Mouse (Mus musculus): ENCODE results near the gene Agbl4.

The Agbl4 gene

DNA sequence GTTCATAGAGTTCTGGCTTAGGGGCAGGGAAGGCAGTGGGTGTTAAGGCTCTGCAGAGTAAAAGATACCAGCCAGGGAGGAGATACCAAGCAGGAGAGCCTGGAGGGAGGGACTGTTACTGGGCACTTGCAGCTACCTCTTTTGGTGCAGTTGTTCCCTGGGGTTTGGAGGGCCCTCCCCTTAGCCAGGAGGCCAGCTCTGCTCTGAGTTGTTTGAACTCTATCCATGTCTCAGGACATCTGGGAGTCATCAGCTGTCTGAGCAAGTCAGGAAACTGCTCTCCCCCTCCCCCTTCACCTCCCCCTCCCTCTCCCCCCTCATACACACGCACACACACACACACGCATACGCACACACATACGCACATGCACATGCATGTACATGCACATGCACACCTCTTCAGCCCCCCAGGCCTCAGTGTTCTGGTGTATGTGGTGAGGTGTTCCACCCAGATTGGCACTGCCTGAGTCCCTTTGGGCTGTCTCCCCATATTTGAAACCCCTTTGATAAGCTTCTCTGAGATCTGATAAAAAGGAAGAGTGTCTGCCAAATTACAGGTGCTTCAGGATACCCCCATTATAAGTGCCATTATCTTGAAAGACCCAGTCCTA, 1089.9 kb downstream of the Agbl4 start:
- no peak for DNase-seq (ENCODE audit: low read depth, low spot score)

DNA sequence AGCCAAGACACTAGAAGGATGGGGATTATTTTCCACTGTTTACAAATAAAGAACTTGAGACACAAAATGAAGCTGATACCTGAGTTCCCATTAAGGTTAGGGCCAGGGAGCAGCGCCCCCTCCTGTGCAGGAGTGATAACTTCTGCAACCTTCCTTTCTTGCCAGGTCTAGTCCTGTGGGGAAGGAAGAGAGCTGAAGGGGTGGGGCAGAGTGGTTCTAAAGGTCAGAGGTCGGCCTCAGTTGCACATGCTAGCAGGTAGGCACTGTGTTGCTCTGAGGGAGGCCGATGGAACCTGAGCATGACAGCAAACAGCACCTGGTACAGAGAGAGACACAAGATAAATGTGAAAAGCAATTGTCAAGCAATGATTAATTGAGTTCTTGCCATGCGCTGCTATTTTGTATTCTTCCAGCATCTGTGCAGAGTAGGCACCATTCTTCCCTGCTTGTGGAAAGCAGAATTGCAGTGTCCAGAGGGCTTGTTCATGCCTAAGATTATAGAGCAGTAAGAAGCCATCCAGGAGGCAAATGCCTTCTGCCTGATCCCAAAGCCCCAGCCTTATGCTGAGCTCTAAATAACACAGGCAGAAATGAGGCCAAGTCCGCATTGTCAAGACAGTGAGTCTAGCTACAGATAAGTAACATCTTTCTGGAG, 1096.4 kb downstream of the Agbl4 start:
- no peak for DNase-seq (ENCODE audit: low read depth, low spot score)

DNA sequence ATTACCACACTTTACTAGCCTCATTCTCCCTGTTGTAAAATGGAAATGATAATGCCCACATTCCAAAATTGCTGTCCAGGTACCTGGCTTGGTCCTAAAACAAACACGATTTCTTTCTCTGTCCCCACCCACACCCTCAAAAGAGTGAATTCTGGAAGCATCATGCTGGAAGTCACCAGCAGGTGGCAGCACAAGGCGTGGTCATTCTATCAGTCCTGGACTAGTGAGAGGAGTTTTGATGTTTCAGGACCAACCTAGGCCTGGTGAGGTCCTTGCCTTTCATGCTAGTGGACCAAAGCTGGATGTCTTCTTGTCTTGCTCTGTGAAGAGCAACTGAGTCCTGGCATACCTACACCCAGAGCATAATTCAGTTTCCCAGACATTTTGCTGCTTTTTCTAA, 1098.5 kb downstream of the Agbl4 start:
- DNase-seq (ENCODE audit: low read depth, low spot score): peak; percentile 53

DNA sequence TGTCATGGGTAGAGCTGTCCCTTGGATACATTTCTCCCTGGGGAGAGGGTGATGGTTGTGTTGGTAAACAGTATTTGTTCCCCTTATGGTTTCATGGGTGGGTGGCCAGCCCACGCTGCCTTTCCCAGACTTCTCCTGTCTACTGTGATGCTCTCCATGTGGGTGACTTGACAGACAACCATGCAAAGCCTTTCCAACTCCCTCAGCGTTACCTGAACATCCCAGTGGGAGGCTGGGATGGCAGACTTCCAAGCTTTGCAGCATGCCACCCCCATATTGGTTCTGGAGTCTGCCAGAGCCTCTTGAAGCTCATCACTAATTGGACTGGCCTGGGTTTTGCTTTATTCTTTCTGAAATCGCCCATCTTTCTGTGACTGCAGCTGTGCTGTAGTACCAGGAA, 1101.3 kb downstream of the Agbl4 start:
- no peak for DNase-seq (ENCODE audit: low read depth, low spot score)

DNA sequence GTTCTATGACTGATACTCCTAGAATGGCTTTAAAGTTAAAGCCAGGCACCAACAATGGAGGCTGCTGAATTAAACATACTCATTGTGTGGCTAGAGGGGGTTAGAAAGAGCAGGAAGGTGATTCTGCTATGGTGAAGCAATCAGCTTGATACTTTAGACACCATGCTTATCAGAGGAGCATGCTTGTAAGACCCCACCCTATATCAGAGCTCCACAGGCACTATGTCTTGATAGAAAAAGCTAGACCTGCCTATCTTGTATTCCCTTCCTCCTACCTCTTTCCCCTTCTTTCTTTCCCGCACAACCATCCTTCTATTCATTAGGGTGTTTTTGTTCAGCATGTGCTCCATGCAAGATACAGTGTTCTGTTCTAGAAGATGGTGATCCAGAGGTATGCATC, 1104.0 kb downstream of the Agbl4 start:
- DNase-seq (ENCODE audit: low read depth, low spot score): no peak

DNA sequence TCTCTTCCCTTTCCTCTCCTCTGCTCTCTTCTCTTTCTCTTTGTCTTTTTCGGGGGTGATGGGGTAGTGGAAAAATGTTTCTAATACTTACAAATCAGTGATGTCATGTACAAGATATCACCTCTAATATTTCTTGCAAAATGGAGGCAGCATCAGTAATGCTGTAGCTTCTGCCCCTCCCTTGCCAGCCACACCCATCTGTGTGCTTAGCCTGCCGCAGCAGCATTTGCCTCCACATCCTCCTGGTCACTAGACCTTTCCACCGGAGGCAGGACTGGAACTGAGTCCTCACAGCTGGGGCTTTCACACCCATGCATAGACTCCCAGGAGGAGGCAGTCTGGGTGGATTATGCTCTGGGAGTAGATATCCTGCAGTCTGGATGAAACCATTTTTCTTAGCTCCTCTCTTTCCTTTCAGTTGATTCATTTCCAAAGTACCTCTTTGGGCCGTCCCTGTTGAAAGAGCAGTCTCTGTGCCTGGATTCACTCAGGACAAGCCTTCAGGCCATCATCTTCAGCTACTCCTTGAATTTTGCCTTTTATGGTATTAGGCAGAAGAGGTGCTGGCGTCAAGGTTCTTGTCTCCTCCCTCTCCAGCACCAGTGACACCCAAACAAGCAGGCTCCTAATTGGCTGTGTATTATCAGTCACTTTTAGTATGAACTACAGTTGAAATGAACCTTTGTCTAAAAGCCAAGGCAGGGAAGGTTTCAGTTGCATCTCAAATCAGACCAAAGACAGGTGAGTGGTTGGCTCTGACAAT, 1105.7 kb downstream of the Agbl4 start:
- no peak for DNase-seq (ENCODE audit: low read depth, low spot score)

DNA sequence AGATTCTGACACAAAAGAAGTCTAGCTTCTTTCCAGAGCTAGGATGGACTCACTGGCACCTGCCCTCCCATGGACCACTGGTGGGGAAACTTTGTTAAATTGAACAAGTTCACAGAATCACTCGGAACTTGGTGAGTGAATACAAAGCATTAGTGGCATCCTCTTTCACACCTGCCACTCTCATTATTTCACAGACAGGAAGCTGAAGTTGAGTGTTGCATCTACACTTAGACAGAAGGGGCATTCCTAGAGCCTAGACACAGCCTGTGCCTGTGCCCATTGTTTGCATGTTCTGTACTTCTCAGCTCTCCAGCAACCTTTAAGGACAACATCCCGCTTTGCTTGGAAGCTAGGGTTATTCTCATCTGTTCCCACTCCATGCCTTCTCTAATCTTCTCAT, 1107.5 kb downstream of the Agbl4 start:
- no peak for DNase-seq (ENCODE audit: low read depth, low spot score)

DNA sequence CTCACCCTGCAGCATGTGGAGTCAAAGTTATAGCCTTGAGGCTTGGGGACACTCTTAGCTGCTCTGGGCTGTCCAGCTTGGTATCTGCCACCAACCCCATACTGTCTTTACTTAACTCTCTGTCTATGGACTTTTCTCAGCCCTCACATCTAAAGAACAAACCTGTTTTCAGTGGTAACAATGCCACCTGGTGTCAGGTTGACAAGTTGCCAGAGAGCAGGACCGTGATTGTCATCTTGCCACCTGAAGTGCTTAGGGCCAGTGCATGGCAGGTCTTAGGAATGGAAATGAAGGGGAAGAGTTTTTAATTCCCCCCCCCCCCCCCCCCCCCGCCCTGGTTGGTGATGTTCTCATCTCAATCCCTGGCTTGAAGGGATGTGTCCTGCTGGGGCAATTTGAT, 1112.7 kb downstream of the Agbl4 start:
- DNase-seq (ENCODE audit: low read depth, low spot score): no peak

DNA sequence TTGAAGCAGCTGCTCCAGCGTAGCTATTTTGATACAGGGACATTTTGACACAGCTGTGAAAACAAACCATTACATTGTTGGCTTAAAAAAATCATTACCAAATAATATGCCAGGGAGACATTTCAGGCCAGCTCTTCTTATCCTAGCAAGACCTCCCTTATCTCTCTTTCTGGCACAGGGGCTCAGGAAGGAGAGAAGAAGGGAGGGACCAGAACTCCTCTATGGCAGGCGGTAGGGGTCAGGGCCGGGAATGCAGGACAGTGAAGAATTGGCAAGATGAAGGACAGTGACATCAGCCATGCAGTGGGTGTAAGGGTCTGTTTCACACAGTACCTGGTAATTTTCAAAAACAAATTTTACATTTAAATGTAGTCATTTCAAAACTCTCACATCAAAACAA, 1116.5 kb downstream of the Agbl4 start:
- DNase-seq (ENCODE audit: low read depth, low spot score): no peak

DNA sequence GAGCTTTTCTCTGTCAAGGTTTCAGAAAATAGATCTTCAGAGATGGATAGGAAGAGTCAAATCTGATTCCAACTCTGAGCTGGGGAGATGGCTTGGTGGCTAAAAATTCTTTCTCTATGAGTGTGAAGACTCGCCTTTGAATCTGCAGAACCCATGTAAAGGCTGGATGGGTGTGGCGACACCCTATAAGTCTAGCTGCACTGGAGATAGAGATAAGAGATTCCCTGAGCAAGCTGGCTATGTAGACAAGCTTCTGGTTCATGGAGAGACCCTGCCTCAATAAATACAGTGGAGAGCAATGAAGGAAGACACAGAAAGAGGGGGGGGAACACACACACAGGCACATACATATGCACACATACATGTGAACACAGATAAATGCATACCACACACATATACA, 1118.7 kb downstream of the Agbl4 start:
- DNase-seq (ENCODE audit: low read depth, low spot score): no peak

DNA sequence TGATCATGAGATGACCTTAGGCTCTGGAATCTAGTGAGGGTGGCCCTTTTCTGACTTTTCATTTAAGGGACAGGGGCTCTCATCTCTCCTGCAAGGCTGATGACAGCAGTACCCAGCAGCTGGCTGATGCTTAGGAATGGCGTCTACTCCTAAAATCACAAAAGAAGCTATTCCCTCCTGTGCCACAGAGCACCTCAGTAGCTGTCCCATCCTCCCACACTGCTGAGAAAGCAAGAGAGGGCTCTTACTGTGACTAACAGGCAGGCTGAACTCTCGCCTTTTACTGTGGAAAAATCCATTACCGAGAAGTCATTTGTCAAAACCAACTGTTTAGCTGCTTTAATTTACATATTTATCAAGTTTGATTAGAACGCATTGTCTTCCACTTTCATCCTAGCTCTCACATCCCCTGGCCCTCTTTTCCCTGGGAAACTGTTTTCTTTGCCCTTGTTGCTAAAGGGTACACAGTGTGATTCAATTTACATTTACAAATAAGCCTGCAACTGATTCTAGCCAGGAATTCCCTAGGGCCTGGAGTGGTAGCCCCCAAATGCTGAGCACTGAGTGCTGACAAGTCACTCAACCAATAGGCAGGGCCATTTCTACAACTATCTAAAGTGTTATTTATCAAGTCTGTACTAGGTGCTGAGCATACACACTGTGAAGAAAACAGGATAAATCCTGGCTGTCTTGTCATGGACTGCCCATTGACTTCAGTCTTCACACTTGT, 1119.8 kb downstream of the Agbl4 start:
- no peak for DNase-seq (ENCODE audit: low read depth, low spot score)

DNA sequence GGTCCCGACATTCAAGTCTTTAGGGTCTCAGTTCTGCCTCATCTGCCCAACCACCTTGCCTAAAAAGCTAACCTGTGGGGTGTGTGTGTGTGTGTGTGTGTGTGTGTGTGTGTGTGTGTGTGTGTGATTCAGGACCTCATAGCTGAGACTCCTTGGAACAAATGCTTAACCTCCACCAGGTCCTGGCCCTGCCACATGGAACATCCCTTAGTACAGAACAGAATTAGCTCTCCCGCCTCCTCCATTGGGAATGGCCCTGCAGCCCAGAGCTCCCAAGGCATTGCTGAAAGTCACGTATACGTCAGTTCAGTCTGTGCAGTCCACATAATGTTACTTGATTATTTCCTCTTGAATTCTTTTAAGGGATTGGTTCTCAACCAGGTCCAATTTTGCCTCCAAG, 1120.7 kb downstream of the Agbl4 start:
- no peak for DNase-seq (ENCODE audit: low read depth, low spot score)

DNA sequence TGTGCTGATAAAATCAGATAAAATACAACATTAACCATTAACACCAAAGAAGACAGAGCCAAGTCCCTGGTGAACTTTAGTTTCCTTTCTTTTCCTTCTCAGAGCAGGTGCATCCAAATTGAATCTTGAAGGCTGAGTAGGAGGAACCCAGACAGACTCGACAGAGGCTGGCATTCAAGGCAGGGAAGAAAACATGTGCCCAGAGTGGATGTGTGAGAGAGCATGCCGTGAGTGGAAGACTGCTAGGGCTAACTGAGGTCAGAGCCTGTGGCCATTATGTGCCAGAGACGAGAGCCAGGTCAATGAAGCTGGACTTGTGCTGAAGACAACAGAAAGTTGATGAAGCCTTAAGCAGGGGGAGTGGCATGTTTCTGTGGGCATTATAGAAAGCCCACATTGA, 1121.8 kb downstream of the Agbl4 start:
- no peak for DNase-seq (ENCODE audit: low read depth, low spot score)

DNA sequence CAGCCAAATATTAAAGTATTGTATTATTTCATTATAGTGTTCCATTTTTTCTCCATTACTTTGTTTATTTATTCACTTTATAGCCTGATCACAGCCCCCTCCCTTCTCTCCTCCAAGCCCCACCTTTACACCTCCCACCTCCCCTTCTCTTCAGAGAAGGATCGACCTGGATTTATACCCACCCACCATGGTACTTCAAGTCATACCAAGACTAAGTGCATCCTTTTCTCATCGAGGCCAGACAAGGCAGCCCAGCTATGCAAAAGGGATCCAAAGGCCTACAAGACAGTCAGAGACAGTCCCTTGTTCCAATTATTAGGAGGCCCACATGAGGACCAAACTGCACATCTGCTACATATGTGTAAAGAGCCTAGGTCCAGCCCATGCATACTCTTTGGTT, 1122.5 kb downstream of the Agbl4 start:
- DNase-seq (ENCODE audit: low read depth, low spot score): no peak

DNA sequence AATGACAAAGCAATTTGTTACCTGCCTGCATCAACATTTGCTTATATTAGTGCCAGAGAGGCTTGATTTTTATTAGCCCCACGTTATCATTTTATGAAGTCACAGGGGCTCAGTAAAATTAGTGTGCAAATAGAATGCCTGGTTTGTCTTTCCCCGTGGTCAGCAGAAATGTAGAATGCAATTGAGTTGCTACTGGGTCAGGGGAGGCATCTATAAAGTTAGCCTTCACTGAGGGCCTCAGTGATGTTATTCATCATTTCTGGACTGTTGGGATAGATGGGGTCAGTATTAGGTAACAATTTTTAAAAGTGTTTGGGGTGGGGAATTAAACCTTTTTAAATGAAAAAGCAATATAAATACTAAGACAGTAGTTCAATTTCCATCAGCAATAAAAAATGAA, 1125.5 kb downstream of the Agbl4 start:
- DNase-seq (ENCODE audit: low read depth, low spot score): no peak

DNA sequence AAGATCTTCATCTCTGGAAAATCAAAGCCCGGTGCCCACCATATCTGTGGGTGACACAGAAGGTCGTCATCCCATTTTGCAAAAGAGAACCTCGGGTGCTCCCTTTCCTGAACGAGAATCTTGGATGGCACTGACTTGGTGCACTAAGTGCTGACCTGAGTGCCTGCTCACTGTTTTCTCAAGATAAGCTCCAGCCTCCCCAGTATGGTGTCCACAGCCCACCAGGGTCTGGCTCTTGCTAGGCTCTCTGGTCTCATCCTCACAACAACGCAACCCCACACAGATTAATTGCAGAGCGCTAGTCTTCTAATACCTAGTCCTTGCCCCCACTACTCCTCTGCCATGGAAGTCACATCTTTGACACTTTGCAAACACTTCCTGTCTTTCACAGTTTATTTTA, 1131.5 kb downstream of the Agbl4 start:
- DNase-seq (ENCODE audit: low read depth, low spot score): no peak

DNA sequence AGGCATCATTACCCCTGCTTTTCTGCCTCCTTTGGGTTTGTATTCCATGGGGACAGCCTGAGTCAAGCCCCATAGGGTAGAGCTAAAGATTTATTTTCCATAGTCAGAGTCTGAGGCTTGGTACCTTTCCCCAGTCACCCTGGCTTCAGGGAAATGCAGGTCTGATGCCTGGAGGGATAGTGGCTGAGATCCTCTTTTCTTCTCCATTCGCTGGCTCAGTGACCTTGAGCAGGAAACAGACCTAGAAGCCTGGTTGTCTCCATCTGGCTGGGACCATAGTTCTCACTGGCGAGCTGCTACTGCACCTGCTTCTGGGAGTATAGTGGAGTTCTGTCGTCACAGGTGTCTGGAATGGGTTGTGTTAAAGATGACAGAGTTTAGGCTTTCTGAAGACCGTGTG, 1132.5 kb downstream of the Agbl4 start:
- DNase-seq (ENCODE audit: low read depth, low spot score): no peak

DNA sequence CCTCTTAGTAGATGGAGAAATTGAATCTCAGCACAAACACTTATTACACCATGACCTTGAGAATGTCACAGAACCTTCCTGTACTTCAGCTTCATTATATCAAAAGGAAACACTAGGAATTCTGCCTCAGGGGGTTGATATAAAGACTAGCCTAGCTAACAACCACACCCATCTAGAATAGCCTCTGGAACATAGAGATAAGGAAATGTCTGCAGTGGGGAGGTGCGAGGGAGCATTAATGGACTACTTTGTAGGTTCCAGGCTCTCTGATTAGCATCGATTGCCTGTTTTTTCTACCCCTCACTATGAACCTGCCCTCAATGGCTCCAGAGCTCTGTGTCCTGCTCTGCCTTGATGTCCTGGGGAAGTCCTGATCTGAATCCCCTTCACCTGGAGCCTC, 1133.1 kb downstream of the Agbl4 start:
- DNase-seq (ENCODE audit: low read depth, low spot score): no peak

DNA sequence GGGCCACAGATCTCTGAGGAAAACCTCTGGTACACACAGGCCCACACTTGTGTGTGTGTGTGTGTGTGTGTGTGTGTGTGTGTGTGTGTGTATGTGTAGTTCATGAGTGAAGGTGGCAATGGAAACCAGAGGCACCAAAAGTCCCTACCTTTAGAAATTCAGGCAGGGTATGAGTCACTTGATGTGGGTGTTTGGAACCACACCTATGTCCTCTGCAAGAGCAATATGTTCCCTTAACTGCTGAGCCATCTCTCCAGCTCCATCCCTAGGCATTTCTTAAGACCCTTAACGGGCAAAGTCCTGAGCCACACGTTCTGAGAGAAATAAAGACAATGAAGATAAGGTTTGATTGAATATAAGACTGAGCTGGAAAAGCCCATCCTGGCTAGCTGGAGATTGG, 1147.2 kb downstream of the Agbl4 start:
- DNase-seq (ENCODE audit: low read depth, low spot score): no peak

DNA sequence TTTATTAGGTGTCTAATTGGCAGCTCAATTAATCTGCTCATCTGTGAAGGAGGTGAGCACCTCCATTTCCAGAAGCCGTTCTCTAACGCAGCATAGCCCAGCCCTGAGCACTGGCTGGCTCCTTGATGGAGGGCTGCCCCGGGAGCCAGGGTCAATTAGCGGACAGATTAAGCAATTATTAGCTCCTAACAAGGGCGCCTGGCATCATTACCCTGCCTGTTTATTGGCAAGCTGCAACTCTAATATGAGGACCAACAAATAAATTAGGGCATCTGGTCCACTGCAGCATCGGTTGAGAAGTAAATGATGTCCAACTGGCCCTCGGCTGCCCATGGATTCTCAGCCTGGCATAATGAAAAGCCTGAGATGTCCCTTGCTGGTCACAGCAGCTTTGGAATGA, 1148.5 kb downstream of the Agbl4 start:
- DNase-seq (ENCODE audit: low read depth, low spot score): no peak

DNA sequence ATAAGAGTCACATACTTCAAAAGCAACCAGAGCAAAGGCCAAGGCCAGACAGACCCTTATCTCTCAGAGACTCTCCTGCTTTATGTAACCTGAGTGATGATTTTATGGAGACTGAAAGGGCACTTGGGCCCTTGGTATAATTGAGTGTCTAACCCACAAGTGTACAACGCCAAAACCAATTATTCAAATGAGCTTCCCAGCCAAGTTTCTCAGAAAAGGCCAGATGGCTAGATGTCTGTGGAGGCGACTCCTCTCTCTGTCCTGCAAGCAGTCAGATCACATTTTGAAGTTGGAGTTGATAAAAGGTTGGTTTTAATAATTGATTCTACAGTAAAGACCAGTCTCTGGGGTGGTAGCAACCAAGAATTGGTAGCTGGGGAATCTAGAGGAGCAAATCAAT, 1158.0 kb downstream of the Agbl4 start:
- no peak for DNase-seq (ENCODE audit: low read depth, low spot score)

DNA sequence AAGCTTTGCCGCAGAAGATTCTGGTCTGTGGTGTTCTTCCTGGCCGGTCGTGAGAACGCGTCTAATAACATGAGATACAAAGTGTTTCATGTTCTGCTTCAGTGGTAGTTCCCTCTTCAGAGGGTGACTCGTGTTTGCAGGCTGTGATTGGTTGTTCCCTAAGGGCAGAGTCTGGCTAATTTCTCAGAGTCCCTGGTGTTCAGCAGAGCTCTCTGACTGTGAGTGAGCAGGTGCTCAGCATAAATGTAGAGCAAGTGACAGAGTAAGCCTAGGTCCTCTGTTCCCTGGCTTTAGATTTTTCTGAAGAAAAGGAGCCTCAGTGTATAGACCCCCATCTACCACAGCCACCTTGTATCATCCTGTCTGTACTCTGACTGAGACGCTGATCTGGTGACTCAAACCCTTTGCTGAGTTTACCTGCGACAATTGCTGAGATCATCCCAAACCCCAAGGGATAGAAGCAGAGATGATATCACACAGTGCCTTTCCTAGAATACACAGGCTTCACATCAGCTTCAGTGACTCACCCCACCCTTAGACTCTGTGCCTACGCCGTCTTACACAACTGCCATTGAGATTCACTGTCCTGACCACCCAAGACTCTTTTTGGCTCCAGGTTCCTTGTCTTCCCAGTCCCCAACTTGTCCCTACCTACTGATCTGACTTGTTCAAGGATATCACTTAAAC, 1179.8 kb downstream of the Agbl4 start:
- no peak for DNase-seq (ENCODE audit: low read depth, low spot score)
